Mouse (Mus musculus): ENCODE data around the gene Cd9.
A peak's percentile ranks its signal among the peaks of the same experiment; 100 is the strongest.

Gene Cd9

GRCm38 (mm10) chr6:125494092-125494871 is at the start of gene Cd9:
Gene Cd9, minus strand, starts transcription at chr6:125494791.
- peak; percentile 23 to 33 for DNase-seq (ENCODE audit: low spot score in 2 of 2)

- no peak for DNase-seq (ENCODE audit: low spot score in 2 of 2)
Measured at GRCm38 (mm10) chr6:125541296-125541695, 46.7 kb upstream of the Cd9 start.

GRCm38 (mm10) chr6:125540826-125541225 is 46.2 kb upstream of the Cd9 start:
- DNase-seq (ENCODE audit: low spot score in 2 of 2), result no peak

GRCm38 (mm10) chr6:125540199-125540598 is 45.6 kb upstream of the Cd9 start:
- no peak for DNase-seq (ENCODE audit: low spot score in 2 of 2)

GRCm38 (mm10) chr6:125539423-125539822 is 44.8 kb upstream of the Cd9 start:
- DNase-seq (ENCODE audit: low spot score in 2 of 2), result no peak

GRCm38 (mm10) chr6:125538469-125538868 is 43.9 kb upstream of the Cd9 start:
- no peak for DNase-seq (ENCODE audit: low spot score in 2 of 2)

GRCm38 (mm10) chr6:125534990-125535389 is 40.4 kb upstream of the Cd9 start:
- no peak for DNase-seq (ENCODE audit: low spot score in 2 of 2)

GRCm38 (mm10) chr6:125533104-125533650 is 38.6 kb upstream of the Cd9 start:
- no peak for DNase-seq (ENCODE audit: low spot score in 2 of 2)

- DNase-seq (ENCODE audit: low spot score in 2 of 2), result no peak
Measured at GRCm38 (mm10) chr6:125529479-125529878, 34.9 kb upstream of the Cd9 start.

GRCm38 (mm10) chr6:125528614-125529200 is 34.1 kb upstream of the Cd9 start:
- DNase-seq (ENCODE audit: low spot score in 2 of 2), result no peak

- DNase-seq (ENCODE audit: low spot score in 2 of 2), result no peak
Measured at GRCm38 (mm10) chr6:125526066-125526465, 31.5 kb upstream of the Cd9 start.

GRCm38 (mm10) chr6:125524027-125524426 is 29.4 kb upstream of the Cd9 start:
- DNase-seq (ENCODE audit: low spot score in 2 of 2), result no peak

GRCm38 (mm10) chr6:125521558-125522193 is 27.1 kb upstream of the Cd9 start:
- DNase-seq (ENCODE audit: low spot score in 2 of 2), result no peak

GRCm38 (mm10) chr6:125515503-125516315 is 21.1 kb upstream of the Cd9 start:
- no peak for DNase-seq (ENCODE audit: low spot score in 2 of 2)

- no peak for DNase-seq (ENCODE audit: low spot score in 2 of 2)
Measured at GRCm38 (mm10) chr6:125512950-125513596, 18.5 kb upstream of the Cd9 start.

GRCm38 (mm10) chr6:125511196-125511595 is 16.6 kb upstream of the Cd9 start:
- no peak for DNase-seq (ENCODE audit: low spot score in 2 of 2)

- DNase-seq (ENCODE audit: low spot score in 2 of 2), result no peak
Measured at GRCm38 (mm10) chr6:125510645-125511044, 16.1 kb upstream of the Cd9 start.

GRCm38 (mm10) chr6:125509783-125510182 is 15.2 kb upstream of the Cd9 start:
- no peak for DNase-seq (ENCODE audit: low spot score in 2 of 2)

GRCm38 (mm10) chr6:125506427-125506826 is 11.8 kb upstream of the Cd9 start:
- no peak for DNase-seq (ENCODE audit: low spot score in 2 of 2)

- DNase-seq (ENCODE audit: low spot score in 2 of 2), result no peak
Measured at GRCm38 (mm10) chr6:125504622-125505355, 10.2 kb upstream of the Cd9 start.
